Mouse (Mus musculus) heart, embryonic 13.5 days (tissue): Measurements from ENCODE around the gene 9530077C05Rik. TPM values are rescaled to one million over a fixed set of nuclear protein-coding genes. Genes with fewer than 3 reads are reported as not detected.

ENCODE experiments used
- ATAC-seq: fragments of 200-750 bp; cut with Nextera tagmentation; 2 replicates; pipeline ENCODE4 v1.8.0; 2017; ENCODE audit warnings: moderate TSS enrichment; ENCODE audit not compliant: insufficient number of reproducible peaks, low FRiP score, low TSS enrichment; ENCODE audit errors: extremely low read depth
- H3K27ac ChIP-seq: fragments of 300-500 bp; sonication (generic); replicated peaks from 2 replicates; pipeline ENCODE4 v1.5.1; 2015; ENCODE audit warnings: moderate library complexity, mild to moderate bottlenecking, inconsistent platforms
- H3K27me3 ChIP-seq: fragments of 300-500 bp; sonication (generic); replicated peaks from 2 replicates; pipeline ENCODE4 v1.6.1; 2015; ENCODE audit warnings: mild to moderate bottlenecking, inconsistent platforms
- H3K36me3 ChIP-seq: fragments of 300-500 bp; sonication (generic); 2 replicates; pipeline ENCODE4 v1.6.1; 2015; ENCODE audit warnings: mild to moderate bottlenecking, inconsistent platforms
- H3K4me1 ChIP-seq: fragments of 300-500 bp; sonication (generic); 2 replicates; pipeline ENCODE4 v1.6.1; 2015; ENCODE audit warnings: inconsistent platforms
- H3K4me2 ChIP-seq: fragments of 300-500 bp; sonication (generic); 2 replicates; pipeline ENCODE4 v1.6.1; 2015; ENCODE audit warnings: inconsistent platforms, mild to moderate bottlenecking, moderate library complexity
- H3K4me3 ChIP-seq: fragments of 300-500 bp; sonication (generic); 2 replicates; pipeline ENCODE4 v1.5.1; 2015; ENCODE audit warnings: moderate library complexity, mild to moderate bottlenecking, inconsistent platforms
- H3K9ac ChIP-seq: fragments of 300-500 bp; sonication (generic); 2 replicates; pipeline ENCODE4 v1.6.1; 2015; ENCODE audit warnings: inconsistent platforms, mild to moderate bottlenecking, moderate library complexity
- H3K9me3 ChIP-seq: fragments of 300-500 bp; sonication (generic); 2 replicates; pipeline ENCODE4 v1.6.1; 2016; ENCODE audit warnings: inconsistent platforms
- WGBS: fragments of 180-500 bp; shearing (Covaris S2); methylation state at CpG from one replicate; pipeline ENCODE4 v1.1.7; 2015; ENCODE audit warnings: mixed read lengths; 5-methylcytosine and 5-hydroxymethylcytosine counted together
- polyA plus RNA-seq: library from polyadenylated mRNA; unstranded; fragments of >200 nt; fragmentation: Nextera tagmentation; extraction: Ambion mirVana; gene quantifications from 2 replicates; pipeline ENCODE4 v1.2.1, GENCODE M21; 2015

The 9530077C05Rik gene
- polyA plus RNA-seq, 1 experiment from 2014 or later: 2.4 TPM

DNA sequence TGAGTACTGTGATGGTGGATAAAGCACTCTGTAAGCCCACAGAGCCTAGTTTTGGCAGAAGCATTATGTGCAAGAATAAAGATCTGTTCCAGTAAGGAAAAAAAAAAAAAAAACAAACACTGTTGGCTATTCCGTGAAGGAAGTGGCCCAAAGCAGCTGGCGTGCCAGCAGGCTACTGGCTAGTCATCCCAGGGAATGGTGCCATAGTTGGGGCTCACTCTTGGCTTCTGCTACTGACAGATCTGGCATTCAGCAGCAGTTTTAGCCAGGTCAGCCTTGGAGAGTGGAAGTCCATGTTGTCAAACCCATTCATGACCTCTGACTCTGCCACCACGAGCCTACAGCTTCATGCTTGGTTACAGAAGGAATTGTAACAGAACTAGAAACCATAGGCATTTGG is 50.6 kb downstream of the 9530077C05Rik start:
- H3K4me1 ChIP-seq: no peaks in the 10 kb centered on the region; the same call in 1 of the 2 replicates
- no peak overlapping the region for H3K4me2 ChIP-seq
- peaks cover 69% of the 10 kb centered on the region for H3K36me3 ChIP-seq
- H3K4me3 ChIP-seq: no peak overlapping the region
- H3K9me3 ChIP-seq: no peaks in the 10 kb centered on the region
- ATAC-seq: no peak
- 91% methylated on average over 3 of the region's 3 CpGs for WGBS
- H3K9ac ChIP-seq: no peak overlapping the region
- H3K27me3 ChIP-seq: no peaks in the 10 kb centered on the region
- H3K27ac ChIP-seq: no peak overlapping the region

- Histone ChIP-seq H3K27ac (no peak overlapping the region), H3K4me3 (no peak overlapping the region), H3K27me3 (no peaks in the 10 kb centered on the region), H3K4me2 (no peak overlapping the region), H3K36me3 (peaks cover 37% of the 10 kb centered on the region), H3K9ac (no peak overlapping the region), H3K9me3 (no peaks in the 10 kb centered on the region), H3K4me1 (no peaks in the 10 kb centered on the region; the same call in 1 of the 2 replicates)
- no peak for ATAC-seq
- 95% methylated on average over 5 of the region's 5 CpGs for WGBS
These were observed 54.9 kb downstream of the 9530077C05Rik start for GRCm38 (mm10) chr9:22466212-22466611.

- peak overlapping the region; percentile 93 for H3K27ac ChIP-seq
- H3K4me2 ChIP-seq: peak overlapping the region; percentile 83
- H3K9me3 ChIP-seq: no peaks in the 10 kb centered on the region
- under 1% methylated on average over 73 of the region's 73 CpGs for WGBS
- H3K9ac ChIP-seq: peak overlapping the region; percentile 96
- H3K27me3 ChIP-seq: no peaks in the 10 kb centered on the region
- peak; percentile 28; the same call in 1 of the 2 replicates for ATAC-seq
- peak overlapping the region; percentile 94 for H3K4me3 ChIP-seq
- H3K36me3 ChIP-seq: peaks cover 24% of the 10 kb centered on the region
- no peaks in the 10 kb centered on the region; the same call in 1 of the 2 replicates for H3K4me1 ChIP-seq
These were observed 56.3 kb downstream of the 9530077C05Rik start for GRCm38 (mm10) chr9:22467371-22468169.

DNA sequence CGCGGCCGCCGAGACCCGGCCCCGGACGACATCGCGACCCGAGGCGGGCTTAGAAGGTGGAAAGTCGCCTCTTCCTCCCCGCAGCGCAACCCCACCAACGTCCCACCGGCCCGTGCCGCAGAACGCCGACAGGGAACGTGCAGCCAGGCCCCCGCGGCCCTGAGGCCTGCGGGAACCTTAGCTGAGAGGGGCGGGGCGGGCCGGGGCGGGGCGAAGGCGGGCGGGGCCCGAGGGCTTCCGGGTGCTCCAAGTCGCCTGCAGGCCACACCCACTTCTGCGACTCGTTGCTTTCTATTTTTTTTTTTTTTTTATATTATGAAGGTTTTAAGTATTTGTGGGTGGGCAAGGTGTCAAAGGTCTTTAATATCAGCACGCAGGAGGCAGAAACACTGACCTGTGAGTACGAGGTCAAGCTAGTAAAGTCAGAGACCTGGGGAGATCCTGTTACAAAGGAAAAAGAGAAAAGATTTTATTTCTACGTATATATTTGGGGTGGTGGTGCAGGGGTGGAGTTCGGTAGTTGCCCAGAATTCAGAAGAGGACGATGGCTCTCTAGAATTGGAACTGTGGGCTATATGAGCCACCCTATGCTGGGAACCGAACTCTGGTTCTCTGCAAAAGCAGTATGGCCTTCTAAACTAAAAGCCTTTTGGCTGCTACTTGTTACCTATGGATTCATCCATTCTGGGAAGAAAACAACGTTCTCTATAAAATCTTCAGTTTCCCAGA is 57.0 kb downstream of the 9530077C05Rik start:
- H3K27ac ChIP-seq: peak overlapping the region; percentile 93
- no peaks in the 10 kb centered on the region for H3K9me3 ChIP-seq
- H3K36me3 ChIP-seq: peaks cover 19% of the 10 kb centered on the region
- H3K4me3 ChIP-seq: peak overlapping the region; percentile 94
- 4% methylated on average over 43 of the region's 43 CpGs for WGBS
- no peaks in the 10 kb centered on the region; the same call in 1 of the 2 replicates for H3K4me1 ChIP-seq
- H3K27me3 ChIP-seq: no peaks in the 10 kb centered on the region
- peak overlapping the region; percentile 83 for H3K4me2 ChIP-seq
- ATAC-seq: peak; percentile 84
- peak overlapping the region; percentile 96 for H3K9ac ChIP-seq

DNA sequence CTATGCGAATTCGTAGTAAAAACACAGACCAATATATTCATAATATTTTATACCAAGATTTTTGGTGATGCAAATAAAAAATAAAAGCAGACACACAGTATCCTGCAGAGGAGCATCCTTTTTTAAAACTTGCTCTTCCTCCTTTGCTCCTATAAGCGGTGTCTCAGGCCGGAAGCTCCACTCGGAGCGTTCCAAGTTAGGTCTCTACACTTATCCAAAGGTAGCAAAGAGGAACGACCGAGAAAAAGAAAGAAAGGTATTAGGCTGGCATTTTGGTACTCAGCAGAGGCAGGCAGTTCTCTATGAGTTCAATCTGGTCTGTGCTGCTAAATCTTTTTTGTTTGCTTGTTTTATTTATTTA is 57.6 kb downstream of the 9530077C05Rik start:
- Histone ChIP-seq H3K27ac (no peak overlapping the region), H3K4me1 (no peaks in the 10 kb centered on the region; the same call in 1 of the 2 replicates), H3K4me3 (peak overlapping the region; percentile 94; the same call in 1 of the 2 replicates), H3K9me3 (no peaks in the 10 kb centered on the region), H3K27me3 (no peaks in the 10 kb centered on the region), H3K36me3 (peaks cover 19% of the 10 kb centered on the region), H3K9ac (no peak overlapping the region), H3K4me2 (no peak overlapping the region)
- WGBS: 64% methylated on average over 8 of the region's 8 CpGs
- ATAC-seq: no peak

DNA sequence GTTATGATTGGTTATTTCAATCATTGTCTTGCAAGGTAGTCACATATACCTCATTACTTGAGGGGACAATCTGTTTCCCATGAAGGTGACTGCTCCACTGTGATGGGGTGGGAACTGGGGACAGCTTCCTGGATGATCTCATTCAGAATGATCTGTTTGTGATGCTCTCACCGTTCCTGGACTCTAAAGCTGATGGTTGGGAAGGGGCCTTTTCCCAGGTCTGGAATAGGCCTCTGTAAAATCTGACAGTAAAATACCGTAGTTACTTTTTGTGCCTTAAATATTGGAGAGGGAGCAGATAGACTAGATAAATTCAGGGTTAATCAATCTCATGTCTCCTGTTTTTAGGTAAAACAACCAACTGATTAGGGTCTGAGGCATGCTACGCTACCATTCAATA is 58.3 kb downstream of the 9530077C05Rik start, which contains the start of gene Rp9:
TSS of gene Rp9 (minus strand) at position 101 of the 400 bp plus-strand sequence.
- Histone ChIP-seq H3K9me3 (no peaks in the 10 kb centered on the region), H3K27ac (no peak within 1 kb of the TSS), H3K4me2 (peak within 1 kb of the TSS; percentile 83), H3K36me3 (peaks cover 13% of the 10 kb centered on the region), H3K9ac (peak within 1 kb of the TSS; percentile 96), H3K4me3 (peak within 1 kb of the TSS; percentile 94), H3K27me3 (no peaks in the 10 kb centered on the region), H3K4me1 (no peaks in the 10 kb centered on the region; the same call in 1 of the 2 replicates)
- no peak for ATAC-seq
- 75% methylated on average over 3 of the region's 3 CpGs for WGBS

- Histone ChIP-seq H3K4me2 (peak within 1 kb of the TSS; percentile 97), H3K4me3 (peak within 1 kb of the TSS; percentile 80), H3K4me1 (peaks cover 9% of the 10 kb centered on the region), H3K9ac (peak within 1 kb of the TSS; percentile 85), H3K27ac (peak within 1 kb of the TSS; percentile 65), H3K27me3 (no peaks in the 10 kb centered on the region), H3K9me3 (no peaks in the 10 kb centered on the region), H3K36me3 (no peaks in the 10 kb centered on the region)
- ATAC-seq: peak; percentile 99
- WGBS: under 1% methylated on average over 25 of the region's 25 CpGs
These were observed 64.1 kb downstream of the 9530077C05Rik start, which contains the start of gene Bbs9 for GRCm38 (mm10) chr9:22475424-22475868. TSS of gene Bbs9 (plus strand) at chr9:22475715.

DNA sequence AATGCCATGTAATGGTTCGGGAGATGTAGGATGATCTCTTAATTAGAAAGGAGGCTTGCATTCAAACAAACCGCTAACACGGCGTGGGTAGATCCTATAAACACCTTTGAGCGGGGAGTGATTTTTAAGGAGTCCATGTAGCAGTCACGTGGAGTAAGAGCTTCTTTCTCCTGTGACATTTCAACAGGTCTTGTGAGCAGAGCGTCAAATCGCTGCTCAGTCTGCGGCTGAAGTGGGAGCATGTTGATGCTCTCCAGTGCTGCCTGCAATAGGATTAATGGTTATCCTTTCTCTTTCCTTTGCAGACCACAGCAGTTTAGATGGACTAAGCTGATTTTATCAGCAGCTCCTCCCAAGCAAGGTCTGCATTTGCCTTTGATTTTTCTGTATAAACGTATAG is 65.0 kb downstream of the 9530077C05Rik start:
- peak overlapping the region; percentile 85 for H3K9ac ChIP-seq
- peaks cover 9% of the 10 kb centered on the region for H3K4me1 ChIP-seq
- H3K4me3 ChIP-seq: peak overlapping the region; percentile 80
- H3K27me3 ChIP-seq: no peaks in the 10 kb centered on the region
- no peaks in the 10 kb centered on the region for H3K36me3 ChIP-seq
- no peak for ATAC-seq
- H3K4me2 ChIP-seq: peak overlapping the region; percentile 97
- H3K9me3 ChIP-seq: no peaks in the 10 kb centered on the region
- peak overlapping the region; percentile 65 for H3K27ac ChIP-seq
- WGBS: 2% methylated on average over 10 of the region's 10 CpGs

DNA sequence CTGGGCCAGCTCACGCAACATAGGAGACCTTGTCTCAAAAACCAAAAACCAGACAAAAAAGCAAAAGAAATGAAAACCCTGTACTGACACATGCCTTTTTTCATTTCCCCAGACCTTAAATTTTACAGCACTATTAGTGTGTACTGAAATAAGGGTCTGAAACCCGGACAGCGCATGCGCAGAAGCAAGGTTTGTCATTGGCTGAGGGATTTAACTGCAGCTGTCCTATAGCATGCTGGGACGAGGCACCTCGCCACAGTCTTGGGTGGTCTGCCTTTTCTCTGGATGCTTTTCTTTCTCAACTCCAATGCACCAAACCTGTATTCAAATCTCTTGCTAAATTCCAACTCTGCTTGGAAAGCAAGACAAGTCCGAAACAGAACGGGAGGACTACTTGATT is 67.6 kb downstream of the 9530077C05Rik start:
- Histone ChIP-seq H3K4me3 (no peak overlapping the region), H3K36me3 (no peaks in the 10 kb centered on the region), H3K4me2 (no peak overlapping the region), H3K27ac (no peak overlapping the region), H3K27me3 (no peaks in the 10 kb centered on the region), H3K9ac (no peak overlapping the region), H3K9me3 (no peaks in the 10 kb centered on the region), H3K4me1 (peaks cover 9% of the 10 kb centered on the region)
- WGBS: 87% methylated on average over 8 of the region's 8 CpGs
- ATAC-seq: no peak

DNA sequence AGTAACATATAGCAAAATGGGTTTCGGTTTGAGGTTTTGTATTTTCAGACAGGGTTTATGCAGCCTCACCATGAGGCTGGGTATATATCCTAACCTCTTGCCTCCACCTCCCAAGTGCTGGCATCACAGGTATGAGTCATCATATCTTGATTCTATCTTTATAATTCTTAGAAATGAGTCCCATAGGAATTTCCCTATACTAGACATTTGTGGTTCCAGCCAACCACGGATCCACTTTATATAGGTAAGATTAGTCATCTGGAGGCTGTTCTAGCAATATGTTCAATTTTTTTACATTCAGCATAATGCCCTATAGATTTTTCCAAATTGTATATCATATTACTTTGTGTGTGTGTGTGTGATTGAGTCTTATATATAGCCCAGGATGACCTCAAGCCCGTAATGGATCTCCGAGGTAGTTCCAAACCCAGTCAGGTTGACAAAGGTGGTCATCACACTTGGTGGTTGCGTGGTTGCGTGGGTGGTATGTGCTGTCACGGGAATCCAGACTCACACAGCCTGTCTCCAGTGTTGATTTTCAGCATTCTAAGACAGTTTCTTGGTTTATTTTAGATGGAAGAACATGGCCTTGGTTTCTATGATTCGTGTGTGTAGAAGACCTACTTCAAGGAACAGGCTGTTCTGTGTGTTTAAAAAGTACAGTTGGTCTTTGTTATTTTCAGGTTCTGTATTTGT is 72.7 kb downstream of the 9530077C05Rik start:
- Histone ChIP-seq H3K27me3 (no peaks in the 10 kb centered on the region), H3K36me3 (no peaks in the 10 kb centered on the region), H3K9me3 (no peaks in the 10 kb centered on the region), H3K9ac (no peak overlapping the region), H3K4me1 (no peaks in the 10 kb centered on the region), H3K4me2 (no peak overlapping the region), H3K4me3 (no peak overlapping the region), H3K27ac (no peak overlapping the region)
- 90% methylated on average over 8 of the region's 8 CpGs for WGBS
- ATAC-seq: no peak
